Mouse (Mus musculus) myocyte (in vitro differentiated cells): ENCODE measurements around the gene Zfp985.
"Not testable (repeated sequence)": the region's sequence is repeated elsewhere in the genome, so short reads cannot be mapped to it uniquely, and the experiment has no call there.

Experiments
- MAX ChIP-seq: IDR thresholded peaks from one replicate; pipeline ENCODE4 v1.6.1; 2011; ENCODE audit warnings: low read depth, mild to moderate bottlenecking, control low read depth
- POLR2A ChIP-seq: IDR thresholded peaks from one replicate; pipeline ENCODE4 v1.6.1; 2011; ENCODE audit warnings: low read depth, mild to moderate bottlenecking, control low read depth, moderate library complexity; ENCODE audit not compliant: insufficient read length
- TCF12 ChIP-seq: IDR thresholded peaks from one replicate; pipeline ENCODE4 v1.6.1; 2011; ENCODE audit warnings: mild to moderate bottlenecking, control low read depth; ENCODE audit not compliant: poor library complexity, insufficient read depth, severe bottlenecking

- not testable (repeated sequence) for TF ChIP-seq POLR2A, TCF12, MAX
Observed at GRCm38 (mm10) chr4:147571156-147571555, 18.1 kb downstream of the Zfp985 start.
